Mouse (Mus musculus) heart, embryonic 13.5 days (tissue): ENCODE data around the gene Uck2. TPM values are rescaled to one million over a fixed set of nuclear protein-coding genes. Genes with fewer than 3 reads are reported as not detected.

Experiments used
- ATAC-seq: fragments of 200-750 bp; cut with Nextera tagmentation; 2 replicates; pipeline ENCODE4 v1.8.0; 2017; ENCODE audit warnings: moderate TSS enrichment; ENCODE audit not compliant: insufficient number of reproducible peaks, low FRiP score, low TSS enrichment; ENCODE audit errors: extremely low read depth
- H3K27ac ChIP-seq: fragments of 300-500 bp; sonication (generic); replicated peaks from 2 replicates; pipeline ENCODE4 v1.5.1; 2015; ENCODE audit warnings: moderate library complexity, mild to moderate bottlenecking, inconsistent platforms
- H3K27me3 ChIP-seq: fragments of 300-500 bp; sonication (generic); replicated peaks from 2 replicates; pipeline ENCODE4 v1.6.1; 2015; ENCODE audit warnings: mild to moderate bottlenecking, inconsistent platforms
- H3K36me3 ChIP-seq: fragments of 300-500 bp; sonication (generic); 2 replicates; pipeline ENCODE4 v1.6.1; 2015; ENCODE audit warnings: mild to moderate bottlenecking, inconsistent platforms
- H3K4me1 ChIP-seq: fragments of 300-500 bp; sonication (generic); 2 replicates; pipeline ENCODE4 v1.6.1; 2015; ENCODE audit warnings: inconsistent platforms
- H3K4me2 ChIP-seq: fragments of 300-500 bp; sonication (generic); 2 replicates; pipeline ENCODE4 v1.6.1; 2015; ENCODE audit warnings: inconsistent platforms, mild to moderate bottlenecking, moderate library complexity
- H3K4me3 ChIP-seq: fragments of 300-500 bp; sonication (generic); 2 replicates; pipeline ENCODE4 v1.5.1; 2015; ENCODE audit warnings: moderate library complexity, mild to moderate bottlenecking, inconsistent platforms
- H3K9ac ChIP-seq: fragments of 300-500 bp; sonication (generic); 2 replicates; pipeline ENCODE4 v1.6.1; 2015; ENCODE audit warnings: inconsistent platforms, mild to moderate bottlenecking, moderate library complexity
- H3K9me3 ChIP-seq: fragments of 300-500 bp; sonication (generic); 2 replicates; pipeline ENCODE4 v1.6.1; 2016; ENCODE audit warnings: inconsistent platforms
- WGBS: fragments of 180-500 bp; shearing (Covaris S2); methylation state at CpG from one replicate; pipeline ENCODE4 v1.1.7; 2015; ENCODE audit warnings: mixed read lengths; 5-methylcytosine and 5-hydroxymethylcytosine counted together
- polyA plus RNA-seq: library from polyadenylated mRNA; unstranded; fragments of >200 nt; fragmentation: Nextera tagmentation; extraction: Ambion mirVana; gene quantifications from 2 replicates; pipeline ENCODE4 v1.2.1, GENCODE M21; 2015

Gene Uck2
- polyA plus RNA-seq, 1 experiment from 2014 or later: 50.9 TPM

- Histone ChIP-seq H3K27me3 (peaks cover 7% of the 10 kb centered on the region), H3K4me2 (peak overlapping the region; percentile 87), H3K27ac (peak overlapping the region; percentile 93), H3K36me3 (no peaks in the 10 kb centered on the region), H3K9ac (peak overlapping the region; percentile 93), H3K4me3 (peak overlapping the region; percentile 91), H3K9me3 (no peaks in the 10 kb centered on the region), H3K4me1 (peaks cover 42% of the 10 kb centered on the region)
- ATAC-seq: no peak
- under 1% methylated on average over 44 of the region's 44 CpGs for WGBS
Measured at GRCm38 (mm10) chr1:167283441-167284257, 1.5 kb downstream of the Uck2 start.

GRCm38 (mm10) chr1:167282768-167283167, 2.4 kb downstream of the Uck2 start:
- H3K36me3 ChIP-seq: no peaks in the 10 kb centered on the region
- no peaks in the 10 kb centered on the region for H3K9me3 ChIP-seq
- no peak for ATAC-seq
- 0 out of 2 replicates have a peak, but pooled peaks cover 1% of the 10 kb centered on the region for H3K27me3 ChIP-seq
- peak overlapping the region; percentile 93 for H3K27ac ChIP-seq
- H3K9ac ChIP-seq: peak overlapping the region; percentile 93
- WGBS: 44% methylated on average over 5 of the region's 5 CpGs
- H3K4me2 ChIP-seq: peak overlapping the region; percentile 87
- peak overlapping the region; percentile 91 for H3K4me3 ChIP-seq
- peaks cover 47% of the 10 kb centered on the region for H3K4me1 ChIP-seq

DNA sequence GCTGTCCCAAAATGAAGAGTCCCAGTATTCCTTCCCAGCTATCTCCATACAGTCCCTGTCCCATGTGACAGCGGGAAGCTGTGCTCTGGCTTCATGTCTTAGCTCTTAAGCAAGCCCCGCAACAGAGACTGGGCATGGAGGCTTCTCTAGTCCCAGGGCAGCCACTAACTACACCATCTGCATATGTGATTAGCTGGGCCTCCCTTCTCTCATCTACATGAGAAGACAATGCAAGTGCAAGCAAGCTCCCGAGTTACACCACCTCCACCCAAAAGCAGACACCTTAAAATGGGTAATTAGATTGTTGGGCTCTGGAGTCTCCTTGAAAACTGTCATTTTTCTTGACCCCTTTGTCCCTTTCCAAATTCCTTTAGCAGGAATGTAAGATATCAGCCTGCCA, 3.0 kb downstream of the Uck2 start:
- Histone ChIP-seq H3K27me3 (no peaks in the 10 kb centered on the region), H3K36me3 (no peaks in the 10 kb centered on the region), H3K4me2 (peak overlapping the region; percentile 87; the same call in 1 of the 2 replicates), H3K4me1 (peaks cover 50% of the 10 kb centered on the region), H3K9me3 (no peaks in the 10 kb centered on the region), H3K9ac (0 out of 2 replicates have a peak overlapping the region, but pooled peaks have one; percentile 93), H3K27ac (no peak overlapping the region), H3K4me3 (no peak overlapping the region)
- 68% methylated on average over 3 of the region's 3 CpGs for WGBS
- no peak for ATAC-seq

- Histone ChIP-seq H3K4me1 (peaks cover 48% of the 10 kb centered on the region), H3K9me3 (no peaks in the 10 kb centered on the region), H3K9ac (no peak overlapping the region), H3K27me3 (no peaks in the 10 kb centered on the region), H3K4me2 (no peak overlapping the region), H3K36me3 (no peaks in the 10 kb centered on the region), H3K27ac (no peak overlapping the region), H3K4me3 (no peak overlapping the region)
- WGBS: 77% methylated on average over 10 of the region's 10 CpGs
- no peak for ATAC-seq
Measured at GRCm38 (mm10) chr1:167280061-167280460, 5.1 kb downstream of the Uck2 start.

DNA sequence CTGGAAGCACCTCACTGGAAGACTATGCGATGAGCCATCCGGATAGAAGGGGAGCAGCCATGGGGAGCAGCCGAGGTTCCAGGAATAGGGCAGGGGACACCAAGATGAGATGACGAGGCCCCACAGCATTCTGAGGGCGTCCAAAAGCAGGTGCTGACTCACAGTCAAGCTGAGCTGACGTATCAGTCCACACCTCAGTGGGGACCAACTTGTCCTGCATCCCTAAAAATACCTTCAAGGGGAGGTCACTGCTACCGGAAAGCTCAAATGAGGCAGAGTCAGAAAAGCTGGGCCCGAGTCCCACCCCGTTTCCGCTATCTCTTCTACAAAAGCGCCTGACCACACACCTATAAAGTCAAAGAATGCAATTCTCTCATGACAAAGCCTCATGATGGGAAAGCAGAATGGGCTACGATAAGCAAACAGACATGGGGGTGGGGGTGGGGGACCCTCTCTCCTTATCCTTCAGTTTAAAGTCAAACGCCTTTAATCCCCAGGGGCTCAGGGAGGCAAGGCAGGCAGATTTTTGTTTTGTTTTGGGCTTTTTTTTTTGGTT, 5.9 kb downstream of the Uck2 start:
- H3K9me3 ChIP-seq: no peaks in the 10 kb centered on the region
- WGBS: 51% methylated on average over 13 of the region's 13 CpGs
- peaks cover 56% of the 10 kb centered on the region for H3K4me1 ChIP-seq
- no peaks in the 10 kb centered on the region for H3K27me3 ChIP-seq
- H3K4me3 ChIP-seq: no peak overlapping the region
- no peak for ATAC-seq
- peak overlapping the region; percentile 65 for H3K27ac ChIP-seq
- no peaks in the 10 kb centered on the region for H3K36me3 ChIP-seq
- H3K9ac ChIP-seq: no peak overlapping the region
- peak overlapping the region; percentile 44 for H3K4me2 ChIP-seq

GRCm38 (mm10) chr1:167278395-167278794, 6.7 kb downstream of the Uck2 start:
- 0 out of 2 replicates have a peak overlapping the region, but pooled peaks have one; percentile 44 for H3K4me2 ChIP-seq
- H3K27ac ChIP-seq: peak overlapping the region; percentile 65; the same call in 1 of the 2 replicates
- H3K4me3 ChIP-seq: no peak overlapping the region
- no peak overlapping the region for H3K9ac ChIP-seq
- 56% methylated on average over 6 of the region's 6 CpGs for WGBS
- peaks cover 64% of the 10 kb centered on the region for H3K4me1 ChIP-seq
- no peaks in the 10 kb centered on the region for H3K36me3 ChIP-seq
- H3K27me3 ChIP-seq: no peaks in the 10 kb centered on the region
- ATAC-seq: no peak
- H3K9me3 ChIP-seq: no peaks in the 10 kb centered on the region

- no peak for ATAC-seq
- H3K27ac ChIP-seq: no peak overlapping the region
- H3K36me3 ChIP-seq: no peaks in the 10 kb centered on the region
- no peaks in the 10 kb centered on the region for H3K27me3 ChIP-seq
- no peaks in the 10 kb centered on the region for H3K9me3 ChIP-seq
- no peak overlapping the region for H3K4me2 ChIP-seq
- no peak overlapping the region for H3K4me3 ChIP-seq
- WGBS: 82% methylated on average over 12 of the region's 12 CpGs
- no peak overlapping the region for H3K9ac ChIP-seq
- H3K4me1 ChIP-seq: peaks cover 77% of the 10 kb centered on the region
Measured at GRCm38 (mm10) chr1:167274646-167275390, 10.3 kb downstream of the Uck2 start.

GRCm38 (mm10) chr1:167273380-167274163, 11.5 kb downstream of the Uck2 start:
- WGBS: 27% methylated on average over 14 of the region's 14 CpGs
- Histone ChIP-seq H3K36me3 (no peaks in the 10 kb centered on the region), H3K4me3 (no peak overlapping the region), H3K4me2 (peak overlapping the region; percentile 51), H3K9ac (peak overlapping the region; percentile 69), H3K27ac (peak overlapping the region; percentile 75), H3K9me3 (no peaks in the 10 kb centered on the region), H3K27me3 (no peaks in the 10 kb centered on the region), H3K4me1 (peaks cover 79% of the 10 kb centered on the region)
- no peak for ATAC-seq

DNA sequence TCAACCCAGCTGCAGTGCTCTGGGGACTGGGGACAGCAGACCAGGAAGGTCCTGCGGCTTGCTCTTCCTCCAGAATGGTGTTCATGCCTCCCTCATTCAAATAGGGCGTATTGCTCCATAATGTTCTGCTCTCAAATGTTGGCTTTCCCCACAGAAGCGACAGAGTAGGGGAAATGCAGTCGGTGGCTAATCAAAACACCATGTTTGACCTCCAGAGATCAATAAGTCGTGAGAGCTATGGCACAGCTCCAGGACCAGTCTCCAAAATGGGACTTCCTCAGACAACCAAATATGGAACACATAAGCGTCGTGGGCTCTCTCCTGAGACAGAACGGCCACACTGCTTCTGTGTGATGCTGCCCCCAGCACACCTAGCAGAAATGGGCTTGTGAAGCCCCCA, 13.3 kb downstream of the Uck2 start:
- H3K4me3 ChIP-seq: no peak overlapping the region
- H3K9ac ChIP-seq: peak overlapping the region; percentile 48; the same call in 1 of the 2 replicates
- peak overlapping the region; percentile 10; the same call in 1 of the 2 replicates for H3K4me2 ChIP-seq
- no peaks in the 10 kb centered on the region for H3K9me3 ChIP-seq
- no peak for ATAC-seq
- H3K4me1 ChIP-seq: peaks cover 73% of the 10 kb centered on the region
- H3K27me3 ChIP-seq: no peaks in the 10 kb centered on the region
- WGBS: 32% methylated on average over 8 of the region's 8 CpGs
- H3K27ac ChIP-seq: peak overlapping the region; percentile 91
- no peaks in the 10 kb centered on the region for H3K36me3 ChIP-seq

DNA sequence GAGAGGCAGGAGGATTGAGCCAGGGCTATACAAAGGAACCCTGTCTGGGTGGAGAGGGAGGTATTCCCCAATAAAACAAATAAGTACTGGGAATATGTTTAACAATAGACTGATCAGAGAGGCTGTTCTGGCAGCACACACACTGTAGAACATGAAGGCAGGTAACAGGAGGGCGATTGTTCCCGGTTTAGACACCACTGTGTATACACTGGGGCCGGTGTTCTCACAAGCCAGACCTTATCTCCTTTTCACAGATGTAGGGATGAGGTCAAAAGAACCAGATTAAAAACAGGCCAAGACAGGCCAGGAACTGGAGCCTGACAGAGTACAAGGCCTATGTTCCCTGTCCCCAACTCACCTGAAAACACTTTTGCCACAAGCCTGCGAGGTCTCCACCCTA, 13.8 kb downstream of the Uck2 start:
- ATAC-seq: no peak
- H3K9ac ChIP-seq: peak overlapping the region; percentile 48; the same call in 1 of the 2 replicates
- peak overlapping the region; percentile 91 for H3K27ac ChIP-seq

More for the DNA sequence above, 13.8 kb downstream of the Uck2 start:
- Histone ChIP-seq H3K4me3 (no peak overlapping the region), H3K4me1 (peaks cover 72% of the 10 kb centered on the region), H3K36me3 (no peaks in the 10 kb centered on the region), H3K27me3 (no peaks in the 10 kb centered on the region), H3K9me3 (no peaks in the 10 kb centered on the region), H3K4me2 (peak overlapping the region; percentile 69; the same call in 1 of the 2 replicates)
- 30% methylated on average over 4 of the region's 4 CpGs for WGBS
